Comparison of ENCODE assay signal across 8 mouse cellular contexts in genomic region chr11:55405601-55406469, GRCm38 (mm10). TPM values are rescaled to one million over a fixed set of nuclear protein-coding genes. Genes with fewer than 3 reads are reported as not detected.
A peak's percentile ranks its signal among the peaks of the same experiment; 100 is the strongest.
DNase-seq lines count a peak whose midpoint lies in the region; ATAC-seq lines count a peak whose summit lies in the region.

No protein-coding gene starts in this region.

- H3K27ac ChIP-seq in intestine, embryonic 16.5 days (ENCODE audit: low read length) = peak overlapping the region; percentile 61
- H3K27ac ChIP-seq in lung, embryonic 16.5 days (ENCODE audit: low read length) = peak overlapping the region; percentile 90

- no peaks in the 10 kb centered on the region for H3K9me3 ChIP-seq in intestine, embryonic 16.5 days (ENCODE audit: control insufficient read depth, low read length)
- H3K9me3 ChIP-seq in lung, embryonic 16.5 days (ENCODE audit: control insufficient read depth, low read length) = no peaks in the 10 kb centered on the region

- DNase-seq in heart, adult 11 months = peak; percentile 98
- no peak for DNase-seq in heart, postnatal 36 days
- DNase-seq in embryo, embryonic 10.5 days (ENCODE audit: low spot score) = peak; percentile 54
- no peak for DNase-seq in testis, postnatal 14 days (ENCODE audit: low spot score)
- no peak for DNase-seq in cerebellum, postnatal 25 days
- DNase-seq in urinary bladder, adult 18-20 months (ENCODE audit: low spot score in 2 of 2) = no peak

- WGBS in intestine, embryonic 16.5 days = 54% methylated on average over 8 of the region's 8 CpGs
- 45% methylated on average over 8 of the region's 8 CpGs for WGBS in lung, embryonic 16.5 days

- H3K4me1 ChIP-seq in intestine, embryonic 16.5 days (ENCODE audit: control insufficient read depth, insufficient read depth, low read length) = peaks cover 4% of the 10 kb centered on the region
- peaks cover 20% of the 10 kb centered on the region for H3K4me1 ChIP-seq in lung, embryonic 16.5 days (replicated peaks; ENCODE audit: control insufficient read depth, insufficient read depth, low read length)

- H3K36me3 ChIP-seq in intestine, embryonic 16.5 days (ENCODE audit: control insufficient read depth, insufficient read depth, low read length) = peaks cover 14% of the 10 kb centered on the region
- H3K36me3 ChIP-seq in lung, embryonic 16.5 days (ENCODE audit: control insufficient read depth, insufficient read depth, low read length) = peaks cover 84% of the 10 kb centered on the region

- no peak overlapping the region for H3K4me2 ChIP-seq in intestine, embryonic 16.5 days (ENCODE audit: low read depth, low read length)
- no peak overlapping the region for H3K4me2 ChIP-seq in lung, embryonic 16.5 days (ENCODE audit: low read depth, low read length)

- peak; percentile 47 for ATAC-seq in intestine, embryonic 16.5 days
- peak; percentile 88 for ATAC-seq in lung, embryonic 16.5 days (ENCODE audit: low read depth)

- no peak overlapping the region for H3K4me3 ChIP-seq in intestine, embryonic 16.5 days (ENCODE audit: low read length)
- H3K4me3 ChIP-seq in lung, embryonic 16.5 days (ENCODE audit: low read length) = no peak overlapping the region

- intact Hi-C loops in heart, postnatal 36 days (cut with DNase I) = no loop called here

- no peaks in the 10 kb centered on the region for H3K27me3 ChIP-seq in intestine, embryonic 16.5 days (replicated peaks; ENCODE audit: control insufficient read depth, insufficient read depth, low read length)
- H3K27me3 ChIP-seq in lung, embryonic 16.5 days (ENCODE audit: control insufficient read depth, insufficient read depth, low read depth, low read length) = no peaks in the 10 kb centered on the region

- no peak overlapping the region for H3K9ac ChIP-seq in intestine, embryonic 16.5 days (ENCODE audit: low read depth, low read length)
- peak overlapping the region; percentile 12; the same call in 1 of the 2 replicates for H3K9ac ChIP-seq in lung, embryonic 16.5 days (ENCODE audit: low read length)

RNA-seq across cellular contexts. Expression of gene Sparc, which starts 17.1 kb away (rescaled TPM):
- total RNA-seq in heart, postnatal 36 days (2021) = 100 to 1,000 TPM; 645 to 801 TPM
- 1,500 and 1,563 TPM in 2 replicates for polyA plus RNA-seq in intestine, embryonic 16.5 days (2015; fragmentation: Nextera tagmentation; extraction: Ambion mirVana)
- polyA plus RNA-seq in lung, embryonic 16.5 days (2015; fragmentation: Nextera tagmentation; extraction: Ambion mirVana) = 2,256 and 2,274 TPM in 2 replicates

RNA-seq across cellular contexts. Expression of gene Atox1, which starts 55.2 kb away (rescaled TPM):
- 100 to 1,000 TPM; 117 to 124 TPM for total RNA-seq in heart, postnatal 36 days (2021)
- 408 and 413 TPM in 2 replicates for polyA plus RNA-seq in intestine, embryonic 16.5 days (2015; fragmentation: Nextera tagmentation; extraction: Ambion mirVana)
- polyA plus RNA-seq in lung, embryonic 16.5 days (2015; fragmentation: Nextera tagmentation; extraction: Ambion mirVana) = 581 and 600 TPM in 2 replicates

Comparison
In these comparisons a context has a peak if more than half of its experiments do, and no peak if none do; other contexts are left out.
1. DNase-seq: peak in heart, adult 11 months (single experiment) and embryo, embryonic 10.5 days (single experiment); none in heart, postnatal 36 days (0 of 2), testis, postnatal 14 days (single experiment), cerebellum, postnatal 25 days (0 of 2) and urinary bladder, adult 18-20 months (0 of 2).